ENCODE assay signal across 25 mouse cellular contexts in genomic region chr2:151907020-151907419, GRCm38 (mm10). TPM values are rescaled to one million over a fixed set of nuclear protein-coding genes. Genes with fewer than 3 reads are reported as not detected.
"Had no signal": no experiment of that assay in that cellular context is flagged by ENCODE, and none has a peak within 500 bp of the region (broad histone marks: within the 10 kb centered on the region; RNA-seq: fewer than 3 reads in every experiment).

No protein-coding gene starts in this region.

- H3K27ac ChIP-seq: heart, adult 2 months; heart, embryonic 13.5 days; heart, embryonic 15.5 days; hindbrain, embryonic 13.5 days; hindbrain, embryonic 15.5 days; hindbrain, postnatal 0 days; layer of hippocampus, adult 2 months; left cerebral cortex, adult 2 months; limb, embryonic 10.5 days; limb, embryonic 12.5 days; liver, embryonic 13.5 days; liver, embryonic 15.5 days had no signal

- H3K4me3 ChIP-seq: heart, adult 2 months; heart, embryonic 13.5 days; heart, embryonic 15.5 days; hindbrain, embryonic 13.5 days; hindbrain, embryonic 15.5 days; layer of hippocampus, adult 2 months; left cerebral cortex, adult 2 months; limb, embryonic 10.5 days; limb, embryonic 12.5 days; liver, embryonic 13.5 days; liver, embryonic 15.5 days had no signal

- DNase-seq: gastrocnemius, postnatal 14 days; gastrocnemius, postnatal 36 days; heart, adult 2 months; heart, postnatal 14 days; heart, postnatal 36 days; kidney, adult 18-20 months; kidney, adult 8-10 months; kidney, postnatal 10 days; kidney, postnatal 25 days; kidney, postnatal 4 days; liver; liver, embryonic 13.5 days; liver, postnatal 0 days had no signal

- H3K4me1 ChIP-seq: liver, embryonic 15.5 days had no signal

RNA-seq across cellular contexts. Expression of gene Angpt4, which starts 4.0 kb away (rescaled TPM):
- total RNA-seq: hematopoietic stem cell, adult 5-6 weeks; layer of hippocampus, postnatal 10 days; left cerebral cortex, adult 2 months had no signal
- polyA plus RNA-seq: liver, embryonic 13.5 days; liver, embryonic 15.5 days had no signal
